Mouse (Mus musculus): Measurements from ENCODE around the gene Tmem80.
A peak's percentile ranks its signal among the peaks of the same experiment; 100 is the strongest.

The Tmem80 gene

DNA sequence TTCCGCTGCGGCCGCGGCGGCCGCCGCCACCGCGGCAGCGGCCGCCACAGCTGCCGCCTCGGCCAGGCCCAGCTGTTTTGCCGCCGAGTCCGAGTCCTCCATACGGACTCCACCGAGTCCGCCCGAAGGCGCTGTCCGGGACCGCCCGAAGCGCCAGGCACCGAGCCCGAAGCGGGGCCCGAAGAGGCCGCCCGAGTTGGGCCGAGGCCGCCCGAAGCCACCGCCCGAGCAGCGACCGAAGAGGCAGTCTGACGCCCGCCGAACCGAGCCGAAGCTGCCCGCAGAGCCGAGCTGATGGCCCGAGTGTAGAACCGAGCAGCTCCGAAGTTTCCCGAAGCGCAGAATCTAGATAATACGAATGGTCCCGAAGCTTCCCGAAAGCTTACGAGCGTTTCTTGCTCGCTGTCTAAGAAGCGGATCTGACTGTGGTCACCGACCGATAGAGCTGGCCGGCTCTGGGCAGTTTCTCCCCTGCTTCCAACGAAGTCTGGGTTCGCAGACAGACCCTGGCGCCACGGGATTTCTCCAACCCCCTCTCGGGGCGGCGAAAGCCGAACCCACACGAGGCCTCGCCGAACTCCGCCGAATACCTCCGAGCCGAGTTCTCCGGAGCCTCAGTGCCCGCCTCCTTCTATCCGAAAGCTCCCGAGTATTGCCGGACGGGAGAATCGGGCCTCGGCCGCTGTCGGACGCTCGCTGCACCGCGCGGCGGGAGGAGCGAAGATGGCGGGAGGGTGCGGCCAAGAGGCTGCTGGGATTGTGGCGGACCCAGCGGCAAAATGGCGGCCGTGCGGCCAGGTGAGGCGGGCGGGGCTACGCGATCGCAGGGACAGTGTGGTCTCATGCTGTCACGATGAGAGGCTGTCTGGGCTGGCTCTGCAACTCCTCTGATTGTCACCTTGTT, at the start of gene Tmem80, which contains the start of gene Deaf1:
Tmem80 (plus strand) TSS at position 271 of the 904 bp plus-strand sequence.
Deaf1 (minus strand) TSS at position 222 of the 904 bp plus-strand sequence.
- peak; percentile 99 for DNase-seq (ENCODE audit: low read depth, low spot score)

DNA sequence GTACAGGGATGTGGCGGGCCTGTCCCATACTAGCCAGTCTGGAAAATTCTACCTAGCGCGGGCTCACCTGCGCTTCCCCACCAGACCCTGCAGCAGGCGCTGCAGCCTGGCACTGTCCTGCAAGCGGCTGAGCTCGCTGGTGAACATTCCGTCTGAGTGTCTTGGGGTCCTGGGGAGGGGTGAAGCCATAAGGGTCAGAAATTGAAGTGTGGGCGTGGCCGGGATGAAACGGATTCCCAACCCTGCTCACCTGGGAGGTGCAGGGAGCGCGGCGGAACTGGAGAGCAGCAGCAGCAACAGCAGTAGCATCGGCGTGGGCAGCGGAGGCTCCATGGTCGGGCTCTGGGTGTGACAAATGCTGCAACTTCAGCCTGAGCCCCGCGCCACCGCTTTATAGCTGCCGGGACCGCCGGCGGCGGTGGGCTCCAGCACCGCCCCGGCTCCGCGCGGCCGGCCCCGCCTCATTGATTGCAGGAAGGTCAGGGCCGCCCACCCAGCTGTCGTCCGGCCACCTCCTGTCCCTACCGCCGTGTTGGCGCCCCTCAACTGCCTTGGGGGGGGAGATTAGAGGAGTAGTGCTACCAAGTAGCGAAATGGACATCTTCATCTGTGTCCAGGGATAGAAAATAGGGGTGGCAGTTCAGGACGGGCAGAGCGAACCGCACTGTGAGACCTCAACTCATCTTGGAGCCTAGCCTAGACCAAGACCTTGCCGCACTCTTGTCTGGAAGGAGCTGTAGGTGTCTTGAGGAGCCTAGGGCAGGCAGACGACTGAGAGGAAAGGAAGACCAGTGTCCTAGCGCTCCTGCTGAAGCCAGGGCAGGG, 48.6 kb upstream of the Tmem80 start, which contains the start of gene Sct:
Sct (minus strand) TSS at position 368 of the 825 bp plus-strand sequence.
- no peak for DNase-seq (ENCODE audit: low read depth, low spot score)

- DNase-seq (ENCODE audit: low read depth, low spot score), result no peak
Observed at GRCm38 (mm10) chr7:141281442-141281841, 46.1 kb upstream of the Tmem80 start.

GRCm38 (mm10) chr7:141282756-141283155, 44.8 kb upstream of the Tmem80 start:
- no peak for DNase-seq (ENCODE audit: low read depth, low spot score)

- no peak for DNase-seq (ENCODE audit: low read depth, low spot score)
Observed at GRCm38 (mm10) chr7:141288042-141288441, 39.5 kb upstream of the Tmem80 start.

GRCm38 (mm10) chr7:141291921-141292582, 35.5 kb upstream of the Tmem80 start, which contains the start of gene Drd4:
Drd4 (plus strand) TSS chr7:141292006.
- no peak for DNase-seq (ENCODE audit: low read depth, low spot score)

- no peak for DNase-seq (ENCODE audit: low read depth, low spot score)
Observed at GRCm38 (mm10) chr7:141292583-141293388, 34.8 kb upstream of the Tmem80 start.

DNA sequence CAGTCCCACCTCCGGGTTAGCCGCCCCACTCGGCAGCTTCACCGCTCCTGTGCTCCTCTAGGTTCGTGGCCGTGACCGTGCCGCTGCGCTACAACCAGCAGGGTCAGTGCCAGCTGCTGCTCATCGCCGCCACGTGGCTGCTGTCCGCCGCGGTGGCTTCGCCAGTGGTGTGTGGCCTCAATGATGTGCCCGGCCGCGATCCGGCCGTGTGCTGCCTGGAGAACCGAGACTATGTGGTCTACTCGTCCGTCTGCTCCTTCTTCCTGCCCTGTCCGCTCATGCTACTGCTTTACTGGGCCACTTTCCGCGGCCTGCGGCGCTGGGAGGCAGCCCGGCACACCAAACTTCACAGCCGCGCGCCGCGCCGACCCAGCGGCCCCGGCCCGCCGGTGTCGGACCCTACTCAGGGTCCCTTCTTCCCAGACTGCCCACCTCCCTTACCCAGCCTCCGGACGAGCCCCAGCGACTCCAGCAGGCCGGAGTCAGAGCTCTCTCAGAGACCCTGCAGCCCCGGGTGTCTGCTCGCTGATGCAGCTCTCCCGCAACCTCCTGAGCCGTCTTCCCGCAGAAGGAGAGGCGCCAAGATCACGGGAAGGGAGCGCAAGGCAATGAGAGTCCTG, 33.6 kb upstream of the Tmem80 start:
- DNase-seq (ENCODE audit: low read depth, low spot score), result no peak

DNA sequence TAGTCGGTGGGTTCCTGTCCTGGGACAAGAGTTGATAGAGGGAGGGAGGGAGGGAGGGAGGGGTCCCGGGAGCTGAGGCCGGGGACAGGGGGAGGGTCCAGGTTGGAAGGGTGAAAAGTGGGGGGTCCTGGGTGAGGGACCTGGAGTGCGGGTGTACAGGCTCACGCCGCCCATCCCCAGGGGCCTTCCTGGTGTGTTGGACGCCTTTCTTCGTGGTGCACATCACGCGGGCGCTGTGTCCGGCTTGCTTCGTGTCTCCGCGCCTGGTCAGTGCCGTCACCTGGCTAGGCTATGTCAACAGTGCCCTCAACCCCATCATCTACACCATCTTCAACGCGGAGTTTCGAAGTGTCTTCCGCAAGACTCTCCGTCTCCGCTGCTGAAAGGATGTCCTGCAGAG, 33.1 kb upstream of the Tmem80 start:
- DNase-seq (ENCODE audit: low read depth, low spot score), result no peak

DNA sequence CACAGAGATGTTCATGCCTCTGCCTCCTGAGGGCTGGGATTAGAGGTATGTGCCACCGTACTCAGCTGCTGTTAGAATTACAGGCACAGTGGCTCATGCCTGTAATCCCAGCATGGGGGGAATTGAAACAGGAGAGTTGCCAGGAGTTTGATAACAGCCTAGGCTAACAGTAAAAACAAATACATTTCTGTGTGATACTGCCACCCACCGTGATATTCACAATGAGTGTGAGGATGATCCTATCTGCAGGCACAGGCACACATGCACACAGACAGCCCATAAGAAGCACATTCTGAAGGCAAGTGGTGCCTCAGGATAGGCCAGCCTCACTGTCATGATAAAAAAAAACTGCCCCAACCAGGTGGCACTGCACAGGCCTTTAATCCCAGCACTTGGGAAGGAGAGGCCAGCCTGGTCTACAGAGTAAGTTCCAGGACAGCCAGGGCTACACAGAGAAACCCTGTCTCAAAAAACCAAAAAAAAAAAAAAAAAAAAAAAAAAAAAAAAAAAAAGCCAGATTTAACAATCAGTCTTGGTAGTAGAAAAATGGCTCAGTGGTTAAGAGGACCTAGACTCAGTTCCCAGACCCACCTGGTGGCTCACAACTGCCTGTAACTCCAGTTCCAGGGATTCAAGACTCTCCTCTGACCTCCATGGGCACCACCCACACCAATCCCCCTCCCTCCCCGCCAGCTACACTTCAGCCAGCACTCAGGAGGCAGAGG, 29.5 kb upstream of the Tmem80 start:
- DNase-seq (ENCODE audit: low read depth, low spot score), result no peak

DNA sequence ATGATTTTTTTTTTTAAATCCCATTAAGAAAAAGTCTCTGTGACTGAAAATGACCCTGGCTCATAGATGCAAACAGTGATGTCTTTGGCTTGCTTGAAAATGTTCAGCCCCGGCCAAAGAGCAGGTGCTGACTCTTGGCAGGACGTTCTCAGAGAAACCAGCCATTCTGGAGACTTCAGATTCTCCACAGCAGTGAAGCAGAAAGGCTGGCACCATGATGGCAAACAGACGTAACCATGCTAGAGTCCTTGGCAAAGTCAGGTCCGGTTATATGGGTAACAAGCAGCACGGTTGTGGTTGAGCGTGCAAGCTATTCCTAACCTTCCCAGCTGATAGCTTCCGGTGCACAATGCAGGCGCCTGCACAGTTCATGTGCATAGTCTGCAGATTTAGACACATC, 28.4 kb upstream of the Tmem80 start:
- DNase-seq (ENCODE audit: low read depth, low spot score), result no peak

DNA sequence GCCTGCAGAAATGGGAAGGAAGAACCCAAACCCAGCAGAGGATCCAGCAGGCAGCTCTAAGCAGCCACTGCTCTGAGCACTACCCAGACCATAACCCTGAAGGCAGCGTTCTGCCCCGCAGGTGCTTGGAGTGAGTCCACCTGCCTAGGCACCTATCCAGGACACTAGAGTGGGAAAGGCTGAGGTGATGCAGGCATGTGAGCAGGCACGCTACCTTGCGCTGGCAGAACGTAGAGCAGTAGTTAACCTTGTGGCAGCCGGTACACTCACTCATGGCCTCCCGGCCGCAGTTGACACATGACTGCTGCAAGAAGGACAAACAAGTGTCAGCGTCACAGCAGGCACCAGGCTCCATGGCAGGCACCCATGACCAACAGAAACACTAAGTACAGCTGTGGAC, 26.2 kb upstream of the Tmem80 start:
- no peak for DNase-seq (ENCODE audit: low read depth, low spot score)

DNA sequence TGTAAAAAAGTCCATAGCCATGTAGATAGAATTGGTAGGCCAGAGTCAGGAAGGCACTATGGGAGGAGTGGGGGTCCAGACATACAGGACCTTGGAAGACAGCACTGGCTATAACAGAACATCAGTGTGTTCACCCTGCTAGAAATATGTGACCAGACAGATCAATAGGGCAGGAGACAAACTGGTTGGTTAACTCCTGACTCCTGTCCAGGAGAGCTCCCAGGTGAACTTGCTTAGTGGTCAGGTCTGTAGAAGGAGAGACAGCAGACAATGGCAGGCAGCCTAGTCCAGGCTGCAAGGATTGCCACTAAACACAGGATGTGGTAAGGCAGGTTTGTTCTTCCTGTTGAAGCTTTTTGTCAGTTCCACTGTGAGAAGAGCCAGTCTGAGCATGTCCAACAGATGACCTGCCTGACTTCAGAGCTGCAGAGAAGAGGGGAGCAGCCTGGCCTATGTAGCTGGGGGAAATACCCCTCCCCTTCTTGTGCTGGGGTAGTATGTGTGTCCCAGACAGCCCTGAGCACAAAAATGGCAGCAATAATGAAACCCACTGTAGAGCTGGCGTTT, 24.8 kb upstream of the Tmem80 start:
- DNase-seq (ENCODE audit: low read depth, low spot score), result no peak

GRCm38 (mm10) chr7:141304537-141304936, 23.0 kb upstream of the Tmem80 start:
- DNase-seq (ENCODE audit: low read depth, low spot score), result no peak

DNA sequence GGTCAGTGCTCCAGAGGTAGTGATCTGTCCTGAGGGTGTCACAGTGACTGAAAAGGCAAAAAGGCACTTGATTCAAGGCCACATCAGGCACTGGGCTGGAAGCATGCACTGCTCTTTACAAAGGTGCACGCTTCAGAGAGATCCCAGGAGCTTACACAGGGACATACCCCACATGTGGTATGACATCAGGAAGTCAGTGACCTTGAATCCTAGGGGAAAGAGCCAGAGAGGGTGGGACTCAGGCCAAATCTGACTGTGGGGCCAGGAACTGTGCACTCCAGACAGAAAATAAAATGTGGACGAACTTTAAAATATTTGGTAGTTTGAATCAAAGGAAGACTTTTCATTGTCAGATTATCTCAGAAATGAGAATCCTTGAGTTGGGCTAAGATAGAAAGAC, 13.1 kb upstream of the Tmem80 start:
- no peak for DNase-seq (ENCODE audit: low read depth, low spot score)

- DNase-seq (ENCODE audit: low read depth, low spot score), result no peak
Observed at GRCm38 (mm10) chr7:141315076-141315475, 12.5 kb upstream of the Tmem80 start.

- no peak for DNase-seq (ENCODE audit: low read depth, low spot score)
Observed at GRCm38 (mm10) chr7:141315974-141316373, 11.6 kb upstream of the Tmem80 start.

- no peak for DNase-seq (ENCODE audit: low read depth, low spot score)
Observed at GRCm38 (mm10) chr7:141317619-141318132, 9.9 kb upstream of the Tmem80 start.

DNA sequence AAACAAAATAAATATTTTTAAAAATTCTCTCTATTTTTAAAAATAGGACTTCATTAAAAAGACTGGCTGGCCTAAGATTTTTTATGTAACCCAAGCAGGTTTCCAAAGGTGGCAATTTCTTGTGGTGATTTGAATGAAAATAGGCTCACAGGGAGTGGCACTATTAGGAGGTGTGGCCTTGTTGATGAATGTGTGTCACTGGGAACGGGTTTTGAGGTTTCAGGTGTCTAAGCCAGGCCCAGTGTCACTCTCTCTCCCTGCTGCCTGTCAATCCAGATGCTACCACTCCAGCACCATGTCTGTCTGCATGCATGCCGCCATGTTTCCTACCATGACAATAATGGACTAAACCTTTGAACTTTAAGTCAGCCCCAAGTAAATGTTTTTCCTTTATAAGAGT, 8.1 kb upstream of the Tmem80 start:
- DNase-seq (ENCODE audit: low read depth, low spot score), result no peak
